Mouse (Mus musculus) frontal cortex, adult (tissue): ENCODE results near the gene 4921511C20Rik.

ENCODE experiments used
- ATAC-seq: cut with Nextera tagmentation; 2 replicates; pipeline ENCODE4 v1.9.2; 2017; ENCODE audit warnings: mild to moderate bottlenecking, moderate library complexity, mixed read lengths; ENCODE audit not compliant: low TSS enrichment

The 4921511C20Rik gene

GRCm38 (mm10) chrX:127393993-127394392 lies at the start of gene 4921511C20Rik:
Gene 4921511C20Rik (plus strand): TSS chrX:127394293.
- no peak for ATAC-seq
